Mouse (Mus musculus) G1E (cell line): ENCODE data around the gene Dnajb14.

Source experiments
- CTCF ChIP-seq: IDR thresholded peaks from 2 replicates; pipeline ENCODE4 v1.5.1; 2012; ENCODE audit warnings: low read depth, low read length, inconsistent platforms, mixed read lengths
- GATA1 ChIP-seq: IDR thresholded peaks from 2 replicates; pipeline ENCODE4 v1.6.1; 2012; ENCODE audit warnings: borderline replicate concordance, low read length, inconsistent platforms, mixed read lengths
- GATA2 ChIP-seq: IDR thresholded peaks from 2 replicates; pipeline ENCODE4 v1.6.1; 2012; ENCODE audit warnings: low read depth, low read length, inconsistent platforms, borderline replicate concordance
- POLR2AphosphoS5 ChIP-seq: IDR thresholded peaks from 2 replicates; pipeline ENCODE4 v1.6.1; 2012; ENCODE audit warnings: low read depth, low read length, inconsistent platforms; ENCODE audit not compliant: insufficient replicate concordance

DNA sequence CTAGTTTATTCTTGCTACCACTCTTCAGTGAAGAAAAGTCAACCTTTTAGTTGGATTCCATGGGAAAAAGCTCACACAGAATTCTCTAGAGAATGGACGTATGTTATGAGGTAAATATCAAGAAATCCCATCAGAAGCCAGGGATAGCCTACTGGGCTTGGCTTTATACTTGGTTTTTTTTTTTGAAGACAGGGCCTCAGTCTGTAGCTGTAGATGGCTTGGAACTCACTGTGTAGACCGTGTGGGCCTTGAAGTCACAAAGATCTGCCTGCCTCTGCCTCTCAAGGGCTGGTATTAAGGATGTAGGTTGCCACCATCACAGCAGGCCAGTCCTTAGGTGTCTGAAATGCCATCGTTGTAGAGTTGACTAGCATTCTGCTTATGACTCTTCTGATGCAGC, 4.9 kb upstream of the Dnajb14 start:
- no peak for TF ChIP-seq CTCF
- TF ChIP-seq POLR2AphosphoS5: no peak
- no peak for TF ChIP-seq GATA1
- no peak for TF ChIP-seq GATA2
